Mouse (Mus musculus) testis, adult 2 months (tissue): ENCODE data around the gene Slc6a4.

Experiments used
- CTCF ChIP-seq: fragments of 200-500 bp; IDR thresholded peaks from 2 replicates; pipeline ENCODE4 v1.5.1; 2012; ENCODE audit warnings: low read depth, mild to moderate bottlenecking, inconsistent platforms, low read length, moderate library complexity; ENCODE audit not compliant: control insufficient read depth, insufficient read depth, insufficient replicate concordance
- POLR2A ChIP-seq: fragments of 200-500 bp; IDR thresholded peaks from 2 replicates; pipeline ENCODE4 v1.6.1; 2012; ENCODE audit warnings: low read depth, mild to moderate bottlenecking, inconsistent platforms, low read length, moderate library complexity; ENCODE audit not compliant: control insufficient read depth

- TF ChIP-seq CTCF (no peak), POLR2A (no peak)
These were observed 44.4 kb downstream of the Slc6a4 start for GRCm38 (mm10) chr11:77042816-77043215.
